Mouse (Mus musculus): ENCODE data around the gene Tcf15.

The Tcf15 gene

DNA sequence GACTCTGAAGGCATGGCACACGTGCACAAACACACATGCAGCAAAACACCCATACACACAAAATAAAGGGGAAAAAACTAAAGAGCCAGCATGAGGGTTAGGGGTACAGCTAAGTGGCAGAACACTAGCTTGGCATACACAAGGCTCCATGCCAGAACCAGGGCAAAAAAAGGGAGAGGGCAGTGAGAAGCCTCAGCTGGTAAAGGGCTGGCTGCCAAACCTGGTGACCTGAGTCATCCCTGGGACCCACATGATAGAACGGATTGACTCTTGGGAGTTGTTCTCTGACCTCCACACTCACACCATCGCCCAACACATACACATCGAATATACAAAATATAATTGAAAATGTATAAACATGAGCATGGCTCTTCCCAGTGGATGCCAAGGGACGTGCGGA, 33.3 kb downstream of the Tcf15 start:
- no peak for DNase-seq

GRCm38 (mm10) chr2:152177162-152177805, 33.9 kb downstream of the Tcf15 start:
- peak; percentile 72 to 88 for DNase-seq

DNA sequence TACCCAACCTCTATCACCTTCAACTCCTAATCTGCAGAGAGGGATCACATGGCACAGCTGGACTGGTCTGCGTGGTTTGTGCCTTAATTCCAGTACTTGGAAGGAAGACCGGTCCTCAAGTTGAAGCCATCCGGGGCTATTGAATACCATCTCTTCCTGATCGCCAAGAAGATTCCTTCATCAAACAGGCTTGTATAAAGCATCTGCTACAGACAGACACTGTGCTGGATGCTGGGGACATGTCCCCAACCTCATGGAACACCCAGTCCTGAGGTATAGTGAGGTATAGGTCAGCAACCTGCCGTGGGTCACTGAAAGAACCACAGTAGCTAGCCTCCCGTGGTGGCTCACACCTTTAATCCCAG, 34.4 kb downstream of the Tcf15 start:
- DNase-seq, result no peak

GRCm38 (mm10) chr2:152178345-152178744, 35.0 kb downstream of the Tcf15 start:
- no peak for DNase-seq

DNA sequence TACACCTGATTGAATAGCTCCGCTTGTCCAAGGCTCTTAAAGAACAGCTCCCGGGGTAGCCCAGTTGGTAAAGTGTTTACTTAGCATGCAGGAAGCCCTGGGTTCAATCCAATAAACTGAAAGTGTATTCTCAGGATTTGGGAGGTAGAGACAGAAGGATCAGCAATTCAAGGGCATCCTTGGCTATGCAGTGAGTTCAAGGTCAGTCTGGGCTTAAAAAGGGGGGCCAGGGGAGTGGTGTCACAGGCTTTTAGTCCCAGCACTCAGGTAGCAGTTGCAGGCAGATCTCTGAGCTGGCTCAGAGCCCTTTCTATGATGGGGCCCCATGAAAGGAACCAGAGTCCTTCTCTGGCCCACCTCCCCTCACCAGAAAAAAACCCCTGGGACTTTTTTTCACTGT, 35.9 kb downstream of the Tcf15 start:
- no peak for DNase-seq

GRCm38 (mm10) chr2:152180323-152180722, 37.0 kb downstream of the Tcf15 start:
- peak; percentile 86 to 93 for DNase-seq

- DNase-seq, result no peak
Observed at GRCm38 (mm10) chr2:152187132-152187531, 43.8 kb downstream of the Tcf15 start.

DNA sequence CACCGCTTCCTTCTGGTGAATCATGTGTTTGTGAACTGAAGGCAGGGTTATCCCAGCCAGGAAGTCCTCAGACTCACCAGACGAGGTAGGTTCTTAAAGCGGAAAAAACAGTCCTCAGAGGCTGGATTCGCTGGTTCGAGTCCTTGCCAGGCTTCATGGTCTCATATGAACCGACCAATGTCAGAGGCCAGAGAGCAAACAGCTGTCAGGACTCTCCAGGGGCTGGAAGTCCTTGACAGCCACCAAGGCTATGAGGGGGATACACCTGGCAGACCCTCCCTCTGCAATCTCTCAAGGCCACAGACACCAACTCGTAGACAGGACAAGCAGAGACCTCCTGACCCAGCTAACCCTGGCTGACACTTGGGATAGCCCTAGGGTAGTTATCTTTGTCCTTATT, 45.9 kb downstream of the Tcf15 start:
- DNase-seq, result no peak

DNA sequence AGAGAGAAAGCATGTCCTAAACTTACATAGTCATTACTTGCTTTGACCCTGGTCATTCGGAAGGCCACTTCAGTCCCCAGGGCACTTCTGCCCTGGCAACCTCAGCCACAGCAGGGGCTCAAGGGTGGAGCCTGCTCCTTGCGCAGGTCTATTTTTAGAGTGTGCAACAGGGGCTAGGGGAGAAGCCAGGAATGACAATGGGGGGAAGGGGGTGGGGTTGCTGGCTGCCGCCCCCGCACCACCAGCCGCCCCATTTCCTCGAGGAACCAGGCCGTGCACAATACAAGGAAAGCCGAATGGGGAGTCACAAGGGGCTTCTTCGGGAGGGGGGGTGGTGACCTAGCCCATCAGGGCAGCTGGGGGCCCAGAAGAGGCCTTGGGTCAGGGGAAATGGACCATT, 46.3 kb downstream of the Tcf15 start:
- peak; percentile 22 to 61 for DNase-seq

DNA sequence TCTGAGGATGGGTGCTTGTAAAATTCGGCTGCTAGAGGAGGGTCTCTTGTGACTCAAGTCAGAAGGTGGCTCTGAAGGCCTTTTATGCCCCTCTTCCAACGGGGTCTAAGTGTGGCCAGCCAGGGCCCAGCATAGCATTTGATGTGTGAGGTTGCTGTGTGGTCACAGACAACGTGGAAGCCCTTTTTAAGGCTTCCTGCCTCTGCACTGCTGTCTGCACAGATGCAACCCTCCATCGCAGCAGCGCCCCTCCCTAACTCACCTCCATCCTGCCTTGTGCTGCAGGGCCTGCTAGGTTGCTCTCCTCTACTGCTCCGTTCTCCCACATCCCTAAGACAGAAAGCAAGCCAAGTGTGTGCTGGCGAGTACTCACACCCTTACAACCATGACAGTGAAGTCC, 46.8 kb downstream of the Tcf15 start:
- DNase-seq, result no peak

DNA sequence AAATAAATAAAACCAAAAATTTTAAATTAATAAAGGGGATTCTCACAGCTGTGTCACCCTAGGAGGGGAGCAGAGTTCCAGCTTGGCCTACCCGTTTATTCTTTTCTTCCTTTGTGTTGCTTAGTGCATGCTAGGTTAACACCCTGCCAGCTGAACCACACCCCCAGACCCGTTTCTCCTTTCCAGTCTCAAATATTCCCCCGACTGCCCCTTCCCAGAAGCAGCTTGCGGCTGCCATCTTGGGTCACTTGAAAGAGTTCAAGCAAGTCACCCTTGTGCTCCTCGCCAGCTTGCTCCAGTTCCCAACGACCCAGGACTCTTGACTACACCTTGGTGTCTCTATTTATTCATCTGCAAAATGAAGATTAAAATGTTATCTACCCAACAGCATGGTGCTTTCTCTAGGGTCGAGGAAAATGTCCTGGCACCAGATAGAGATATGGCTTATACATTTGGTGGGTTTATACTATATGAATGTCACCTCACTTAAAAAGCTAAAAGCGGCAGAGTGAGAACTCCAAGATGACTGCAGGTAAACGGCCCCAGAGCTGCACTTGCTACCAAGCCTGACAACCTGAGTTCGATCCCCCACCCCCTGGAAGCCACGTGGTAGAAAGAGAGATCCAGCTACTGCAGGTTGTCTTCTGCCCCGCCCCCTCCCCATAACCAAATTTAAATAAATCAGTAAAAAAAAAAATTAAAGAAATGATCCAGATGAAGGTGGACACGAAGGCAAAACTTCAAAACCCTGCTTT, 49.4 kb downstream of the Tcf15 start:
- DNase-seq, result no peak

- no peak for DNase-seq
Observed at GRCm38 (mm10) chr2:152193346-152193710, 50.0 kb downstream of the Tcf15 start.

GRCm38 (mm10) chr2:152194586-152194985, 51.2 kb downstream of the Tcf15 start:
- no peak for DNase-seq

DNA sequence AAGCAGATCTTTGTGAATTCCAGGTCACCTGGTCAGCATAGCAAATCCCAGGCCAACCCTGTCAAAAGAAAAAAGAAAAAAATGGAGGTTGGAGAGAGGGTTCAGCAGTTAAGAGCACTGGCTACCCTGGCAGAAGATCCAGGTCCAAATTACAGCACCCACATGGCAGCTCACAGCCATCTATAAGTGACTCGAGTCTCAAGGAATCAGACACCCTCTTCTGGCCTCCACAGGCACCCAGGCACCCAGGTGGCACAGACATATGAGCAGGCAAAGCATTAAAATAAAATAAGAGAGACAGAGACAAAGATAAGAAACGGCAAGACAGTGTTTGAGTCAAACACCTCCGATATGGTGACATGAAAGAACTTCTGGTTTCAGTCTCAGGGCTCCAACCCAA, 53.5 kb downstream of the Tcf15 start:
- DNase-seq, result no peak

DNA sequence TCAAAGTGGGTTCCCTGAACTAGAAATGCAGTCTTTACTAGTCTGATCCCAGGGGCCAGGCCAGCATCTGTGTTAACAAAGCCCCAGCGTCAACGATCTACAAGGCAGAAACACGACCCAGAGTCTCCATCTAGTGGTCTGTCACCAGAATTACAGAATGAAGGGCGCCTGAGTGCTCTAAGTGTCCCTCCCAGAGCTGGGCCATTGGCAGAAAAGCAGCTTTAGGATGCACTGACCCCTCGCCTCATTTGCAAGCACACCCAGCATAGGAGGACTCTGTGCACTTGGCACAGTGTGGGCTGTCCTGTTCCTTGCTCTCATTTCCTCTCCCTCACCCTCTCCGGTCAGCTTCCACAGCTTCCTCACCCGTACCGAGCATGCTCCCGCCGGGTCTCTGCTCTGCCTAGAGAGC, 53.9 kb downstream of the Tcf15 start:
- DNase-seq, result peak; percentile 64 to 79
